ENCODE assay signal across 27 mouse cellular contexts in the genomic region with DNA sequence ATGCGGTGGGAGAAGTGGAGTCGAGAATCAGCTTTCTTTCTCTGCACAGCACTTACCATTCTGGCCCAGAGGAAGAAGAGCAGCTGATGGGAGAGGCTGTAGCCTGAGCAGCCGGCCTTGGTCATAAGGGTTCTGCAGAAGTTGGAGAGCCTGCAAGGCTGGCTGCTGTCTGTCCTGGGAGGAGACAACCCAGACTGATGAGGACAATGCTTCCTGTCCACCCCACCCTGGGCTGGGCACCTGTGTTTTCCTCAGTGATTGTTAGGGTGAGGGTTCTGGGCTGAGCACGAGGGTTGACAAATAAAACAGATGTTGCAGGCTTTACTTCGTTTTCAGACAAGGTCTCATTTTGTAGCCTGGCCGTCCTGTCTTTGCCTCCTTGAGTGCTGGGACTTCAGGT. TPM values are rescaled to one million over a fixed set of nuclear protein-coding genes. Genes with fewer than 3 reads are reported as not detected.
"Had no signal": no experiment of that assay in that cellular context is flagged by ENCODE, and none has a peak within 500 bp of the region (broad histone marks: within the 10 kb centered on the region; RNA-seq: fewer than 3 reads in every experiment).

No protein-coding gene starts in this region.

- ATAC-seq: hindbrain, embryonic 16.5 days; inflammation-experienced regulatory T-cells, adult 6 months; intestine, embryonic 15.5 days; intestine, postnatal 0 days; liver, postnatal 0 days had no signal

- H3K36me3 ChIP-seq: hindbrain, embryonic 10.5 days; hindbrain, embryonic 12.5 days; intestine, embryonic 15.5 days; limb, embryonic 10.5 days; limb, embryonic 12.5 days; liver, embryonic 13.5 days; liver, embryonic 15.5 days had no signal

- H3K4me1 ChIP-seq: hindbrain, embryonic 10.5 days; hindbrain, embryonic 12.5 days; intestine, embryonic 15.5 days; limb, embryonic 10.5 days; limb, embryonic 12.5 days; liver, embryonic 13.5 days; liver, embryonic 15.5 days had no signal

- H3K4me3 ChIP-seq: gastrocnemius, adult 2 months; hindbrain, embryonic 10.5 days; hindbrain, embryonic 12.5 days; intestine, embryonic 15.5 days; layer of hippocampus, adult 2 months; left cerebral cortex, adult 2 months; limb, embryonic 10.5 days; limb, embryonic 12.5 days; liver, embryonic 13.5 days; liver, embryonic 15.5 days had no signal

- H3K9ac ChIP-seq: hindbrain, embryonic 12.5 days; hindbrain, embryonic 14.5 days; intestine, embryonic 15.5 days; limb, embryonic 12.5 days; liver, embryonic 13.5 days; liver, embryonic 15.5 days; liver, postnatal 0 days had no signal

- H3K27me3 ChIP-seq: liver, embryonic 13.5 days had no signal

- H3K9me3 ChIP-seq: hindbrain, embryonic 10.5 days; hindbrain, embryonic 12.5 days; intestine, embryonic 15.5 days; limb, embryonic 10.5 days; limb, embryonic 12.5 days; liver, embryonic 13.5 days; liver, embryonic 15.5 days had no signal

- H3K27ac ChIP-seq: gastrocnemius, adult 2 months; hindbrain, embryonic 10.5 days; hindbrain, embryonic 12.5 days; hindbrain, embryonic 14.5 days; intestine, embryonic 15.5 days; layer of hippocampus, adult 2 months; left cerebral cortex, adult 2 months; limb, embryonic 10.5 days; limb, embryonic 12.5 days; liver, embryonic 13.5 days; liver, embryonic 15.5 days had no signal

- H3K4me2 ChIP-seq: heart, embryonic 11.5 days; hindbrain, embryonic 12.5 days; hindbrain, embryonic 14.5 days; intestine, embryonic 15.5 days; limb, embryonic 12.5 days; liver, embryonic 11.5 days; liver, embryonic 13.5 days; liver, embryonic 15.5 days had no signal

- DNase-seq: gastrocnemius, adult 2 months; gastrocnemius, postnatal 10 days; gastrocnemius, postnatal 25 days; heart, postnatal 36 days; kidney, adult 18-20 months; kidney, adult 8-10 months; kidney, postnatal 10 days; kidney, postnatal 25 days; kidney, postnatal 4 days; liver; liver, embryonic 13.5 days; liver, postnatal 0 days had no signal

RNA-seq across cellular contexts. Expression of a gene that starts 5.4 kb away (rescaled TPM):
- total RNA-seq: granulocyte monocyte progenitor cell, adult 5-6 weeks had no signal
- polyA plus RNA-seq: inflammation-experienced regulatory T-cells, adult 6 months had no signal
